Mouse (Mus musculus) urinary bladder, postnatal 10 days (tissue): ENCODE results near the gene Lrrc8d.
"Not testable (repeated sequence)": the region's sequence is repeated elsewhere in the genome, so short reads cannot be mapped to it uniquely, and the experiment has no call there.

Experiments
- DNase-seq: peaks from one replicate; pipeline ENCODE4 v3.0.0; 2022; ENCODE audit warnings: low spot score

Lrrc8d gene

GRCm38 (mm10) chr5:105859716-105860460 lies 160.1 kb downstream of the Lrrc8d start:
- DNase-seq: no peak

GRCm38 (mm10) chr5:105860461-105860835 lies 160.7 kb downstream of the Lrrc8d start:
- no peak for DNase-seq

- DNase-seq: no peak
Measured at GRCm38 (mm10) chr5:105861616-105862015, 161.8 kb downstream of the Lrrc8d start.

- DNase-seq: not testable (repeated sequence)
Measured at GRCm38 (mm10) chr5:105865110-105865628, 165.4 kb downstream of the Lrrc8d start.

- DNase-seq: no peak
Measured at GRCm38 (mm10) chr5:105867427-105867826, 167.7 kb downstream of the Lrrc8d start.

- no peak for DNase-seq
Measured at GRCm38 (mm10) chr5:105867841-105868447, 168.2 kb downstream of the Lrrc8d start.

GRCm38 (mm10) chr5:105868593-105868992 lies 168.8 kb downstream of the Lrrc8d start:
- DNase-seq: no peak

- DNase-seq: no peak
Measured at GRCm38 (mm10) chr5:105869739-105870138, 170.0 kb downstream of the Lrrc8d start.

- no peak for DNase-seq
Measured at GRCm38 (mm10) chr5:105871140-105871539, 171.4 kb downstream of the Lrrc8d start.

GRCm38 (mm10) chr5:105872176-105872575 lies 172.4 kb downstream of the Lrrc8d start:
- DNase-seq: no peak

GRCm38 (mm10) chr5:105872916-105873315 lies 173.1 kb downstream of the Lrrc8d start:
- no peak for DNase-seq

- DNase-seq: no peak
Measured at GRCm38 (mm10) chr5:105873774-105874173, 174.0 kb downstream of the Lrrc8d start.

GRCm38 (mm10) chr5:105874476-105874875 lies 174.7 kb downstream of the Lrrc8d start:
- no peak for DNase-seq

- DNase-seq: peak; percentile 60
Measured at GRCm38 (mm10) chr5:105876068-105876924, 176.5 kb downstream of the Lrrc8d start, which contains the start of gene Zfp326. Zfp326 (plus strand) TSS chr5:105876565.

- DNase-seq: no peak
Measured at GRCm38 (mm10) chr5:105876925-105877774, 177.4 kb downstream of the Lrrc8d start.
